Mouse (Mus musculus) embryonic stem cell, embryonic (primary cell): ENCODE results near the gene Tex28.
"Not testable (repeated sequence)": the region's sequence is repeated elsewhere in the genome, so short reads cannot be mapped to it uniquely, and the experiment has no call there.

Experiments
- CTCF ChIA-PET, 4 experiments: fragments of 300-600 bp in 2 of 4; fragments of 350-600 bp in 2 of 4; sonication (Branson Sonifier 250); formaldehyde crosslinking; loops; one replicate each; lab custom pipeline; 2022; ENCODE audit warnings: inconsistent platforms in 2 of 4; lab: Charles Lee
- POLR2A ChIA-PET, 4 experiments: fragments of 300-600 bp in 2 of 4; fragments of 350-600 bp in 2 of 4; sonication (Branson Sonifier 250); formaldehyde crosslinking; loops; one replicate each; lab custom pipeline; 2022; ENCODE audit warnings: antibody characterized with exemption in 4 of 4, inconsistent platforms in 1 of 4; lab: Charles Lee

Gene Tex28

GRCm38 (mm10) chrX:74167738-74168137 is at the start of gene Tex28:
Tex28 (minus strand) TSS chrX:74167838.
- ChIA-PET POLR2A (no interaction called here), CTCF (no interaction called here)

- POLR2A ChIA-PET, result interaction anchor here in 1 of 4 experiments (1.2 kb wide), 1 partner anchor 125 kb away, joined by 3 read pairs; no protein-coding TSS in a partner anchor
- CTCF ChIA-PET, result no interaction called here
These were observed 35.9 kb upstream of the Tex28 start for GRCm38 (mm10) chrX:74203556-74203955.

DNA sequence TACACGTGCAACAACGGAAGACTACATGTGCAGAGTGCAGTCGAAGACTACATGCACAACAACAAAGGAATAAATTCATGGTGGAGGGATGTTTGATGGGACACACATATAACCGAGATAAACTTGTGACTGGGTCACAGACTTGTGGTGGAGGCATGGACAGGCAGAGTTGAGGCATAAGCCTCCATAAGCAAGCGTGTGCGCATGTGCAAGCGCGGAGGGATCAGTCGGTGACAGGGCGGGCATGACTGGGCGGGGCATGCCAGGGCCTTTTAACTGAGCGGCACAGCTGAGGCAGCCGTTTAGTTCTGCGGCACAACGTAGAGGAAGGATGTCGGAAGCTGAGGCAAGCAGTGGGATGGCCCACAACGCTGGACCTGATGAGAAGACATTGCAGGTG is 9.3 kb upstream of the Tex28 start, which contains the start of gene Tktl1:
Gene Tktl1, plus strand, starts transcription at position 301 of the 400 bp plus-strand sequence.
- CTCF ChIA-PET, result interaction anchor here in 1 of 4 experiments (0.7 kb wide), 1 partner anchor 17 kb away, joined by 3 read pairs; no protein-coding TSS in a partner anchor
- POLR2A ChIA-PET, result interaction anchor here in 1 of 4 experiments (1.5 kb wide), 1 partner anchor 78 kb away, joined by 3 read pairs; the partner anchor contains the start of gene Emd

DNA sequence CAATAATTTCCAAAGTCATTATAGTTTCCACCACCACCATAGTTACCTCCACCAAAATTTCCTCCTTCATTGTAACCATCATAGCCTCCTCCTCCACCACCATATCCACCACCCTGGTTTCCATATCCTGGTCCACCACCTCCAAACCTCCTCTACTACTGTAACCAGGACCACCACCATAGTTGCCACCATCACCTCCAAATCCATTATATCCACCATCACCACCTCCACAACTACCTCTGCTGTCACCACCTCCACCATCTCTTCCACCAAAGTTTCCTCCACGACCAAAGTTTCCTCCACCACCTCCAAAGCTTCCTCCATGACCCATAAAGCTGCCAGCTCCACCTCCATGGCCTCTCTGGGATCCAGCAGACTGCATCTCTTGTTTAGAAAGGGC is 32.4 kb downstream of the Tex28 start, which contains the start of gene Mecp2:
Gene Mecp2, minus strand, starts transcription at position 101 of the 400 bp plus-strand sequence.
- POLR2A ChIA-PET, CTCF ChIA-PET: not testable (repeated sequence)

GRCm38 (mm10) chrX:74127164-74127563 is 40.5 kb downstream of the Tex28 start, which contains the start of gene Opn1mw:
Opn1mw (plus strand) TSS chrX:74127464.
- ChIA-PET CTCF (no interaction called here), POLR2A (no interaction called here)

DNA sequence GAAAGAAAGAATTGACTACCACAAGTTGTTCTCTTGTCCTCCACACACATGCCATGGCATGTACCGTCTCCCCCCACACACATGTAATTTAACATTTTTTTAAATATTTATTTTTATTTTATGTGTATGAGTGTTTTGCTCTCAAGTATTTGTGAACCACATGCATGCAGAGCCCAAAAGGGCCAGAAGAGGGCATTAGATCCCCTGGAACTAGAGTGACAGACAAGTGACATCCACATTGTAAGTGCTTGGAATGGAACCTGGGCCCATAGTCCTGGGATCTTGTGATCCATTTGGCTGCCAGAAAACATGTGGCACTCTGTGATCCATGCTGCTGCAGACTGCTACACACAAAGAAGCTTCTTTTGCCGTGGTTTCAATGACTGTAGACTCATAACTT is 42.7 kb downstream of the Tex28 start:
- ChIA-PET POLR2A (interaction anchor here in 1 of 4 experiments (0.6 to 1.2 kb wide), 4 partner anchors 121 to 244 kb away, joined by 3 to 4 read pairs (median 3); partner anchors contain the start of gene Rpl10), CTCF (interaction anchor here in 3 of 4 experiments (0.6 to 1.6 kb wide), 4 partner anchors 288 to 1015 kb away, joined by 3 to 8 read pairs (median 3); no protein-coding TSS in a partner anchor)

GRCm38 (mm10) chrX:74115511-74115910 is 52.1 kb downstream of the Tex28 start:
- ChIA-PET POLR2A (interaction anchor here in 2 of 4 experiments (0.6 to 1.2 kb wide), 5 partner anchors 17 to 278 kb away, joined by 3 to 4 read pairs (median 3); partner anchors contain the start of genes Fam3a (in 1 of the 2), Fam50a (in 1 of the 2), Ikbkg (in 1 of the 2) and Rpl10 (in 1 of the 2)), CTCF (interaction anchor here in 3 of 4 experiments (0.5 to 1.7 kb wide), 10 partner anchors 78 to 345 kb away, joined by 3 to 10 read pairs (median 5); no protein-coding TSS in a partner anchor)

DNA sequence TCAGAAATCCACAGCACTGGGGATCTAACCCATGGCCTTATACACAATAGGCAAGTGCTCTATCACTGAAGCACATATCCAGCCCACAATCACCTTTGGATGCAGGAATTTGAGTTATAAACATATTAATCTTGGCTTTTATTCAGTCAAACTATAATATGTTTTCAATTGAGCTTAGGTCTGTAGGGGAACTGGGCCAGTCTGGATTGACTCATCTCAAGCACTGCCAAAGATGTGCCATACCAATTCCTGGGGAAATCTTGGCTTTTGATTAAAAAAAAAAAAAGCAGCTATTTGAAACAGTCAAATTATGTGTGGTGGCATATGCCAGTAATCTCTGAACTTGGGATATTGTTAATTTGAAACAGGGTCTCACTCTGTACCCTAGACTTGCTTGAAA is 53.6 kb downstream of the Tex28 start:
- ChIA-PET POLR2A (interaction anchor here in 1 of 4 experiments (0.7 kb wide), 1 partner anchor 70 kb away, joined by 3 read pairs; no protein-coding TSS in a partner anchor), CTCF (interaction anchor here in 1 of 4 experiments (0.5 kb wide), 1 partner anchor 32 kb away, joined by 3 read pairs; no protein-coding TSS in a partner anchor)

DNA sequence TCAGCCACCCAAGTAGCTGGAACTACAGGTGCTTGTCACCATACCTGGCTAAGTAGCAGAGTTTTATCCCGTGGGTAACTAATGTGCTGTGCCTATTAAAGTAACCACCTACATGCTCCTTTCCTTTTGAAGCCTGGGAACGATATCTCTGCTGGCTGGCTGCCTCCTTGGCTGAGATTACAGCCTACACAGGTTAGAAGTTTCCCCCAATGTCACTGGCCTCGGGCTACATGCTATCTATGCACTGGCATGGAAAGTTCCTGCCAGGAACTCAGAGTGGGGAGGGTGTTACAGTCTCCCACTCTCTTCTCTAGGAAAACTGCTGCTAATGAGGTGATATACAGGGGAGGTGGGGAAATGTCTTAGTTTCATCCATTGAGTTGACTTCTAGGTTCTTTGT is 58.9 kb downstream of the Tex28 start:
- CTCF ChIA-PET, result no interaction called here

DNA sequence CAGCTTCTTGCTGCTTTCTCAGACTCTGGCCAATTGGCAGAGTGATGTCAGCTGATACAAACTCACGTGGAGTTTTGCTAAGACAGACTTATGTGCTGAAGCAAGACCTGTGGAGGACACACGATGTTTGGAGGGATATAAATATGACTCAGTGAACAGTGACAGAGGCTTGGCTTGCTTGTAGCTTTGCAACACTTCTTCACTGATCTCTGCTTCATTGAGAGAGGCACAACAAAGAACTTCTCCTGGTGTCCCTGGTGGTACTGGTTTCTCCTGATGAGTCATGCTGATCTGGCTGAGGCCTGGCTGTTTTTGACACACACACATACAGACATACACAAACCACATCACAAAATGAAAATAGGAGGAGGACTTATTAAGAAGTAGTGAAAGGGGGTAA is 61.7 kb downstream of the Tex28 start:
- CTCF ChIA-PET, result no interaction called here
- POLR2A ChIA-PET, result no interaction called here

More for the DNA sequence above, 58.9 kb downstream of the Tex28 start:
- POLR2A ChIA-PET, result no interaction called here

DNA sequence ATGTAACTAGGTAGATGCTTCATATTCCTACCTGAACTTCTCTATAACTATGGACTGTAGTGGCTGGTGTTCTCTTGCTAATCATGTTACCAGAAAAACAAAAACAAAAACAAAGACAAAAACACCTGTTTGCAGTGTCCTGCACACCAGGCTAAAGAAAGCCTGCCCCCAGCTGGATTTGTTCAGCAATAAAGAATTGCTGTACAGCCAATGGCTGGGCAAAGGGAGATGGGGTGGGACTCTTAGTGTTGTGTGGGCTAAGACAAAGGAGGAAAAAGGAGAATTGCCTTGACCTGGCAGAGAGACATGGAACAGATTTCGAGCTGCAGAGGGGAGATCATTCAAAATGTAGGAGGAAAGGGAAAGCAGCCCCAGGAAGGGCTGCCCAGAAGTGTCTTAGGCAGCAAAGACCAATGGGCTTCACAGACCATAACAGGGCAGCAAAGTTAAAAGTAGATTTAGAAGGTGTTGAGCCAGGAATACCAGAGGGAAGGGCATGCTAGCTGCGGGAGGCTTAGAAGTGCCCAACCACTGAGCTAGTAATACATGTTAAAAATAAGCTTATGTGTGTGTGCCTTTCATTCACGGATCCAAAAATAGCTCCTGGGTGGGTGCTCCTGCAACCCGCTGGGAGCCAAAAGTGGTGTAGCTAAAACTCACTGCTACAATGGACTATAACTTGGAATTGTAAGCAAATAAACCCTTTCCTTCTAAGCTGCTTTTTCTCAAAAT is 64.0 kb downstream of the Tex28 start:
- POLR2A ChIA-PET, result interaction anchor here in 3 of 4 experiments (0.6 to 1.4 kb wide), 3 partner anchors 167 to 432 kb away, joined by 3 to 5 read pairs (median 3); partner anchors contain the start of gene Rpl10 (in 2 of the 3)

More for the DNA sequence above, 64.0 kb downstream of the Tex28 start:
- CTCF ChIA-PET, result no interaction called here
